Mouse (Mus musculus) ES-E14 (cell line): ENCODE data around the gene Mpl. TPM values are rescaled to one million over a fixed set of nuclear protein-coding genes. Genes with fewer than 3 reads are reported as not detected.

Experiments
- DNase-seq: peaks from one replicate; pipeline ENCODE4 v3.0.0-alpha.2; 2013; ENCODE audit warnings: low read depth, low spot score
- H3K27ac ChIP-seq: 2 replicates; pipeline ENCODE4 v1.5.1; 2012; ENCODE audit warnings: low read depth, mild to moderate bottlenecking, low read length, moderate library complexity, mixed read lengths; ENCODE audit not compliant: poor library complexity, insufficient read depth, severe bottlenecking
- H3K36me3 ChIP-seq: 2 replicates; pipeline ENCODE4 v1.6.1; 2012; ENCODE audit warnings: mild to moderate bottlenecking, low read length, moderate library complexity, mixed read lengths; ENCODE audit not compliant: control insufficient read depth, poor library complexity, insufficient read depth, severe bottlenecking
- H3K4me1 ChIP-seq, 2 experiments: fragments of 150-350 bp in 1 of 2; sonication (generic) in 1 of 2; 2 replicates each; pipeline ENCODE4 v1.6.1; 2012; ENCODE audit warnings: low read length in 2 of 2, mild to moderate bottlenecking in 1 of 2, mixed read lengths in 1 of 2; ENCODE audit not compliant: control insufficient read depth in 2 of 2, insufficient read depth in 2 of 2, poor library complexity in 1 of 2
- H3K4me3 ChIP-seq, 2 experiments: fragments of 150-350 bp in 1 of 2; sonication (generic) in 1 of 2; 2 replicates each; pipeline ENCODE4 v1.5.1; 2012; ENCODE audit warnings: low read length in 2 of 2, low read depth in 1 of 2, mild to moderate bottlenecking in 1 of 2, mixed read lengths in 1 of 2; ENCODE audit not compliant: insufficient read depth in 1 of 2, poor library complexity in 1 of 2, severe bottlenecking in 1 of 2
- H3K9ac ChIP-seq: 2 replicates; pipeline ENCODE4 v1.6.1; 2012; ENCODE audit warnings: low read depth, mild to moderate bottlenecking, low read length, mixed read lengths; ENCODE audit not compliant: poor library complexity, insufficient read depth, severe bottlenecking
- H3K9me3 ChIP-seq: fragments of 150-350 bp; sonication (generic); 2 replicates; pipeline ENCODE4 v1.6.1; 2012; ENCODE audit warnings: low read depth, mild to moderate bottlenecking, low read length; ENCODE audit not compliant: control insufficient read depth, insufficient read depth
- CHD2 ChIP-seq: IDR thresholded peaks from 2 replicates; pipeline ENCODE4 v1.6.1; 2014; ENCODE audit warnings: mild to moderate bottlenecking, low read depth, low read length, inconsistent platforms
- HCFC1 ChIP-seq: IDR thresholded peaks from 2 replicates; pipeline ENCODE4 v1.6.1; 2012; ENCODE audit warnings: low read length, inconsistent platforms, borderline replicate concordance; ENCODE audit not compliant: insufficient read depth
- MAFK ChIP-seq: IDR thresholded peaks from 2 replicates; pipeline ENCODE4 v1.6.1; 2014; ENCODE audit warnings: mild to moderate bottlenecking, low read depth, low read length, inconsistent platforms; ENCODE audit not compliant: insufficient read depth
- ZC3H11A ChIP-seq: IDR thresholded peaks from 2 replicates; pipeline ENCODE4 v1.6.1; 2012; ENCODE audit warnings: low read depth, mild to moderate bottlenecking, inconsistent platforms, low read length, borderline replicate concordance
- ZNF384 ChIP-seq: IDR thresholded peaks from 2 replicates; pipeline ENCODE4 v1.6.1; 2012; ENCODE audit warnings: low read depth, low read length, inconsistent platforms
- in situ Hi-C, 2 experiments: fragments of 600-800 bp; cut with MboI; formaldehyde crosslinking; loops; one replicate each; pipeline ENCODE4 v1.15.1; 2025; ENCODE audit warnings: low sequenced_read_pairs in 2 of 2, inconsistent platforms in 1 of 2; ENCODE audit not compliant: unreplicated experiment in 2 of 2
- total RNA-seq: library from RNA; depleted of rRNA; stranded (reverse); fragments of 300-350 nt; gene quantifications from 2 replicates; pipeline ENCODE4 v1.2.3, GENCODE M21; 2012; rRNA removed

Mpl gene
- total RNA-seq, 1 experiment, result not detected

DNA sequence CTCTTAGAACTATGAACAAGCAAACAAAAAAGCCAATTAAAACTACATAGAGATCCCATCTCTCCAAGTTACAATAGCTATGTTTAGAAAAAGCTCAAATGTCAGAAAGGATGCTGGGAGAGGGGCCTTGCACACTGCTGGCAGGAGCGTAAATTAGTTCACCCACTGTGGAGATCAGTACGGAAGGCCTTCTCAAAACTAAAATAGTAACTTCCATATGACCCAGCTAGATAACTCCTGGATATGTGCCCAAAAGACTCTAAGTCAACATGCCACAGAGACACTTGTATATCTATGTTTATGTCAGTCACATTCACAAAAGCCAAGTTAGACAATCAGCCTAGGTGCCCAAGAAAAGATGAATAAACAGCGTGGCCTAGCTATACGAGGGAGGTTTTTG is 62.0 kb downstream of the Mpl start:
- Histone ChIP-seq H3K4me1 (no peaks in the 10 kb centered on the region; a peak in 1 of 4 replicates), H3K4me3 (no peak overlapping the region), H3K9ac (no peak overlapping the region), H3K27ac (no peak overlapping the region), H3K36me3 (peaks cover 57% of the 10 kb centered on the region), H3K9me3 (no peaks in the 10 kb centered on the region)
- DNase-seq, result no peak
- in situ Hi-C loops, result no loop called here
- no peak for TF ChIP-seq HCFC1
- no peak for TF ChIP-seq CHD2
- no peak for TF ChIP-seq ZNF384
- TF ChIP-seq ZC3H11A, result no peak
- TF ChIP-seq MAFK, result no peak

DNA sequence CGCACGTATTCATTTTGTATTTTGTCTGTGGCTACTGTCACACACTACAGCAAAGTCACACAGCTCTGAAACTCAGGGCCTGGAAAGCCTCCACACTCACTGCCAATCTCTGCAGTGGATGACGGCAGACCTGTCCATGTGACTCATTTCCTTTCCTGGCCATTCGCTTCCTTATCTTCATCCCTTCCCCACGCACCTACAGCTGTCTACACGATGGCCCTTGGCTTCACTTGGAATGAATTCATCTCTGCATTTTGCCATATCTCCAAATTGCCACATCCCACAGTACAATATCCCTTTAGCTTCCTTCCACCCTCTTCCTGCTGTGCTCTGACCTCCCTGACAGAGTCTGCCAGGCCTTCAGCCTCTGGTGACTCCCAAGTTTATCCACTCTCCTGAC is 62.8 kb downstream of the Mpl start:
- H3K27ac ChIP-seq, result no peak overlapping the region
- in situ Hi-C loops, result no loop called here
- no peaks in the 10 kb centered on the region; a peak in 1 of 4 replicates for H3K4me1 ChIP-seq
- no peak for DNase-seq
- TF ChIP-seq ZNF384 (no peak), CHD2 (no peak), ZC3H11A (no peak), HCFC1 (no peak), MAFK (no peak)
- H3K4me3 ChIP-seq, result no peak overlapping the region
- no peaks in the 10 kb centered on the region for H3K9me3 ChIP-seq
- H3K36me3 ChIP-seq, result peaks cover 64% of the 10 kb centered on the region
- no peak overlapping the region for H3K9ac ChIP-seq

Other genes starting within 250 kb of the Mpl start
- gene Ptprf, start 166.1 kb downstream of the Mpl start, total RNA-seq, result 226 and 491 TPM in 2 replicates
- 17.4 and 26.6 TPM in 2 replicates for gene Szt2, start 48.2 kb downstream of the Mpl start, total RNA-seq
- 56.5 and 74.1 TPM in 2 replicates for gene Med8, start 48.2 kb downstream of the Mpl start, total RNA-seq
- 33.4 and 36.0 TPM in 2 replicates for gene Elovl1, start 29.4 kb downstream of the Mpl start, total RNA-seq
- gene Cdc20, start 20.2 kb downstream of the Mpl start, total RNA-seq, result 296 and 322 TPM in 2 replicates
- 1.0 and 1.3 TPM in 2 replicates for gene Tie1, start 32.5 kb upstream of the Mpl start, total RNA-seq
- 3.2 and 8.8 TPM in 2 replicates for gene 2610528J11Rik, start 69.5 kb upstream of the Mpl start, total RNA-seq
- gene Tmem125, start 86.5 kb upstream of the Mpl start, total RNA-seq, result 12.0 and 19.1 TPM in 2 replicates
- gene Cfap57, start 163.3 kb upstream of the Mpl start, total RNA-seq, result 0.16 and 0.18 TPM in 2 replicates
- 165 and 182 TPM in 2 replicates for gene Ebna1bp2, start 163.3 kb upstream of the Mpl start, total RNA-seq
- not detected in 2 replicates for gene Olfr62, start 201.4 kb upstream of the Mpl start, total RNA-seq
- gene Olfr1342, start 235.2 kb upstream of the Mpl start, total RNA-seq, result not detected in 2 replicates
- gene Olfr1341, start 246.0 kb upstream of the Mpl start, total RNA-seq, result 0.04 TPM in 1 of 2 replicates, not detected in the other